In the genomic region with DNA sequence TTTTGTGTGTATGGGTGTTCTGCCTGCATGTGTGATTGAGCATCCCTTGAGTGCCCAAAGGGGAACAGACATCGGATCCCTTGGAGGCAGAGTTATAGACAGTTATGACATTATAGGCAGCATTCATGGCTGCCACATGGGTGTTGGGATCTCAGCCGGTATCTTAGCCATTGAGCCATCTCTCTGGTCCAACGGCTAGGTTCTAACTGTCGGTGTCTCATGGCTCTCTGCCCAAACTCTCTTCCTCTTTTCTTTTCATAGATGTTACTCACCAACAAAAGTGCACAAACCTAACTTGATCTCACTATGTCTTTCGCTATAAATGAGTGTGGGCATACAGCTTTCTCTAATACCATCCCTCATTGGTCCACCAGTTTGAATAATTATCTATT, we compare ENCODE assay signal across 22 mouse cellular contexts. TPM values are rescaled to one million over a fixed set of nuclear protein-coding genes. Genes with fewer than 3 reads are reported as not detected.
DNase-seq lines count a peak whose midpoint lies in the region; ATAC-seq and TF ChIP-seq lines count a peak whose summit lies in the region.
"Had no signal": no experiment of that assay in that cellular context is flagged by ENCODE, and none has a peak within 500 bp of the region (broad histone marks: within the 10 kb centered on the region; RNA-seq: fewer than 3 reads in every experiment).

No protein-coding gene starts in this region.

- DNase-seq in liver, postnatal 0 days: no peak
- peak; percentile 66 to 68 for DNase-seq in B cell, adult 2 months
- DNase-seq in retina, embryonic 14.5 days (ENCODE audit: low spot score): no peak
- DNase-seq in right cerebral cortex, postnatal 14 days: no peak
- DNase-seq in gastrocnemius, postnatal 36 days: no peak
- DNase-seq: adrenal gland, adult 2 months; cerebellum, adult 18-20 months; heart, adult 11 months; heart, postnatal 14 days; kidney, adult 9 months; lung, postnatal 14 days; thymus, postnatal 25 days had no signal

- H3K27me3 ChIP-seq in liver, postnatal 0 days (ENCODE audit: insufficient read depth, low read length): no peaks in the 10 kb centered on the region
- H3K27me3 ChIP-seq in liver, embryonic 12.5 days (replicated peaks): peaks cover 9% of the 10 kb centered on the region; the same call in 1 of the 2 replicates
- H3K27me3 ChIP-seq: heart, embryonic 12.5 days; limb, embryonic 13.5 days; neural tube, embryonic 12.5 days had no signal

- WGBS in liver, postnatal 0 days (ENCODE audit: insufficient replicate concordance): 46% methylated on average over 5 of the region's 5 CpGs
- 48% methylated on average over 5 of the region's 5 CpGs for WGBS in liver, embryonic 12.5 days (ENCODE audit: insufficient replicate concordance)

- no peak overlapping the region for H3K9ac ChIP-seq in liver, postnatal 0 days (replicated peaks)
- H3K9ac ChIP-seq in liver, embryonic 12.5 days: no peak overlapping the region
- H3K9ac ChIP-seq: heart, embryonic 12.5 days; hindbrain, embryonic 14.5 days; limb, embryonic 13.5 days; neural tube, embryonic 12.5 days had no signal

- H3K36me3 ChIP-seq in liver, postnatal 0 days (replicated peaks; ENCODE audit: insufficient read depth, low read length): no peaks in the 10 kb centered on the region
- H3K36me3 ChIP-seq in liver, embryonic 12.5 days: no peaks in the 10 kb centered on the region
- H3K36me3 ChIP-seq: embryonic facial prominence, embryonic 10.5 days; heart, embryonic 12.5 days; limb, embryonic 13.5 days; neural tube, embryonic 12.5 days had no signal

- no peak overlapping the region; the same call in 1 of the 2 replicates for H3K27ac ChIP-seq in liver, postnatal 0 days (ENCODE audit: low read depth)
- H3K27ac ChIP-seq in liver, embryonic 12.5 days: no peak overlapping the region
- H3K27ac ChIP-seq: embryonic facial prominence, embryonic 10.5 days; gastrocnemius, adult 2 months; hindbrain, embryonic 14.5 days; limb, embryonic 13.5 days; neural tube, embryonic 12.5 days had no signal

- H3K4me3 ChIP-seq in liver, postnatal 0 days (ENCODE audit: low read depth, low read length): no peak overlapping the region
- no peak overlapping the region for H3K4me3 ChIP-seq in liver, embryonic 12.5 days
- H3K4me3 ChIP-seq: embryonic facial prominence, embryonic 10.5 days; gastrocnemius, adult 2 months; heart, embryonic 12.5 days; limb, embryonic 13.5 days; neural tube, embryonic 12.5 days had no signal

- peak; percentile 16; the same call in 1 of the 2 replicates for TF ChIP-seq EP300 in liver, postnatal 0 days (IDR thresholded peaks at IDR 0.05; ENCODE audit: low read depth)

- TF ChIP-seq CTCF in liver, postnatal 0 days (IDR thresholded peaks at IDR 0.05; ENCODE audit: low read depth): no peak

- peaks cover 10% of the 10 kb centered on the region for H3K4me1 ChIP-seq in liver, postnatal 0 days (ENCODE audit: insufficient read depth)
- H3K4me1 ChIP-seq in liver, embryonic 12.5 days: peaks cover 4% of the 10 kb centered on the region; the same call in 1 of the 2 replicates
- H3K4me1 ChIP-seq: embryonic facial prominence, embryonic 10.5 days; heart, embryonic 12.5 days; limb, embryonic 13.5 days; neural tube, embryonic 12.5 days had no signal

- peak; percentile 24; the same call in 1 of the 2 replicates for ATAC-seq in liver, postnatal 0 days
- no peak for ATAC-seq in liver, embryonic 12.5 days
- ATAC-seq in common myeloid progenitor, adult 5-6 weeks (replicated peaks; ENCODE audit: low read depth, poor library complexity, severe bottlenecking): peak; percentile 61
- ATAC-seq in monocyte, adult 5-6 weeks (replicated peaks; ENCODE audit: insufficient number of reproducible peaks, low FRiP score, low TSS enrichment, poor library complexity, severe bottlenecking): peak; percentile 57

- H3K9me3 ChIP-seq in liver, postnatal 0 days (ENCODE audit: low read length): no peaks in the 10 kb centered on the region
- no peaks in the 10 kb centered on the region for H3K9me3 ChIP-seq in liver, embryonic 12.5 days (replicated peaks)
- H3K9me3 ChIP-seq: embryonic facial prominence, embryonic 10.5 days; heart, embryonic 12.5 days; limb, embryonic 13.5 days; neural tube, embryonic 12.5 days had no signal

- no peak overlapping the region for H3K4me2 ChIP-seq in liver, postnatal 0 days (ENCODE audit: low read depth, low read length)
- H3K4me2 ChIP-seq in liver, embryonic 12.5 days: no peak overlapping the region
- H3K4me2 ChIP-seq: heart, embryonic 12.5 days; hindbrain, embryonic 14.5 days; limb, embryonic 13.5 days; midbrain, embryonic 11.5 days; neural tube, embryonic 12.5 days had no signal

- intact Hi-C loops in gastrocnemius, postnatal 36 days (cut with DNase I): no loop called here

RNA-seq across cellular contexts. Expression of gene Plac8, which starts 10.4 kb away (rescaled TPM):
- 104 and 109 TPM in 2 replicates for polyA plus RNA-seq in liver, postnatal 0 days (2015; fragmentation: Nextera tagmentation; extraction: Ambion mirVana)
- polyA plus RNA-seq in liver, embryonic 12.5 days (2016; fragmentation: Nextera tagmentation; extraction: Ambion mirVana): 32.2 and 35.8 TPM in 2 replicates
- total RNA-seq in common myeloid progenitor, adult 5-6 weeks (2017): 1,717 and 2,144 TPM in 2 replicates
- 887 to 1,580 TPM (median 1,277 TPM) in 3 replicates for total RNA-seq in monocyte, adult 5-6 weeks (2017)
- total RNA-seq in gastrocnemius, postnatal 36 days (2021): not detected
- total RNA-seq: gastrocnemius, adult 2 months had no signal

Comparison
In these comparisons a context has a peak if more than half of its experiments do, and no peak if none do; other contexts are left out.
1. DNase-seq: peak in B cell, adult 2 months (2 of 2); none in liver, postnatal 0 days (single experiment), retina, embryonic 14.5 days (single experiment), right cerebral cortex, postnatal 14 days (single experiment) and gastrocnemius, postnatal 36 days (0 of 2).
2. RNA of gene Plac8, which starts 10.4 kb away (total RNA-seq): 1,717 to 2,144 TPM in common myeloid progenitor, adult 5-6 weeks and 887 to 1,580 TPM in monocyte, adult 5-6 weeks; not detected in gastrocnemius, postnatal 36 days; every median in the first group is over 100 times any median in the second.